Mouse (Mus musculus) brain, embryonic 14.5 days (tissue): ENCODE results near the gene Ndufc2. TPM values are rescaled to one million over a fixed set of nuclear protein-coding genes. Genes with fewer than 3 reads are reported as not detected.
"Not testable (repeated sequence)": the region's sequence is repeated elsewhere in the genome, so short reads cannot be mapped to it uniquely, and the experiment has no call there.

Experiments used
- DNase-seq: peaks from one replicate; pipeline ENCODE4 v3.0.0-alpha.2; 2011; ENCODE audit warnings: low read depth
- CTCF ChIP-seq: fragments of 200-500 bp; IDR thresholded peaks from 2 replicates; pipeline ENCODE4 v1.5.1; 2012; ENCODE audit warnings: inconsistent platforms, mild to moderate bottlenecking, moderate library complexity, borderline replicate concordance; ENCODE audit not compliant: insufficient read depth, insufficient read length; ENCODE audit errors: extremely low read depth
- POLR2A ChIP-seq: fragments of 200-500 bp; IDR thresholded peaks from 2 replicates; pipeline ENCODE4 v1.6.1; 2012; ENCODE audit warnings: mild to moderate bottlenecking, inconsistent platforms, borderline replicate concordance; ENCODE audit not compliant: poor library complexity, insufficient read depth, insufficient read length, severe bottlenecking; ENCODE audit errors: extremely low read depth
- polyA plus RNA-seq: library from polyadenylated mRNA; depleted of rRNA; stranded (reverse); fragments of >200 nt; gene quantifications from 2 replicates; pipeline ENCODE4 v1.2.3, GENCODE M21; 2012

Gene Ndufc2
- polyA plus RNA-seq, 1 experiment = 236 TPM

DNA sequence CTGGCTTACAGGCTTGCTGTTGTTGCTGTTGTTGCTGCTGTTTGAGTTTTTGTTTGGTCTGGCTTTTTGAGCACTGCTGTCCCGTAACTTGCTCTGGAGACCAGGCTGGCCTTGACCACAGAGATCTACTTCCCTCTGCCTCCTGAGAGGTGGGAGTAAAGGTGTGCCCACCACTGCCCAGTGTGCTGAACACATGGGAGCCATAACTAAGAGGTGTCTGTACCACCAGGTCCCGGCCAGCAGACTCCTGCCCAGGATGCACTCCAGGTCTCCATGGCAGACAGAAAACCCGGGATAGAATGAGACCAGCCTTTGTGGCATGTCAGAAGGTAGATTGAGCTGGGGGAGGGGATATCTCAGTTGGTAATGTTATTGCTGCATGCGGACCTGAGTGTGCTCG lies 19.4 kb downstream of the Ndufc2 start:
- no peak for DNase-seq
- TF ChIP-seq CTCF (no peak), POLR2A (no peak)

DNA sequence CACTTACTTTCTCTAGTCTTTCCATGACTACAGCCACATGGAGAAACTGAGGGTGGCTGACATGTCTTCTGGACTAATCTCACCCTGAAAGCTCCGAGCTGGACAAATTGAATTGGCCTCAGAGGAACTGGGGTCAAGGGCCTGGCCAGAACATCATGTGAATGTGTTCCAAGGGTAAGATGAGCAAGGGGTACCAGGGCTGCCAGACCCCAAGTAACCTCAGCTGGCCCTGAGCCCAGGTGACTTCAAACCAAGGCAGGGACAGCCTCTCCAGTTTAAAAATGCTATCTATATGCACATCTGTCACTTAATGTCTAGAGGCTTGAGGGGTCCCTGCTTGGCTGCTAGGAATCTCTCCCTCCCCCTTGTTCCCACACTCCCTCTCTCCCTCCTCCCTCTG lies 20.6 kb downstream of the Ndufc2 start:
- no peak for DNase-seq
- no peak for TF ChIP-seq POLR2A

DNA sequence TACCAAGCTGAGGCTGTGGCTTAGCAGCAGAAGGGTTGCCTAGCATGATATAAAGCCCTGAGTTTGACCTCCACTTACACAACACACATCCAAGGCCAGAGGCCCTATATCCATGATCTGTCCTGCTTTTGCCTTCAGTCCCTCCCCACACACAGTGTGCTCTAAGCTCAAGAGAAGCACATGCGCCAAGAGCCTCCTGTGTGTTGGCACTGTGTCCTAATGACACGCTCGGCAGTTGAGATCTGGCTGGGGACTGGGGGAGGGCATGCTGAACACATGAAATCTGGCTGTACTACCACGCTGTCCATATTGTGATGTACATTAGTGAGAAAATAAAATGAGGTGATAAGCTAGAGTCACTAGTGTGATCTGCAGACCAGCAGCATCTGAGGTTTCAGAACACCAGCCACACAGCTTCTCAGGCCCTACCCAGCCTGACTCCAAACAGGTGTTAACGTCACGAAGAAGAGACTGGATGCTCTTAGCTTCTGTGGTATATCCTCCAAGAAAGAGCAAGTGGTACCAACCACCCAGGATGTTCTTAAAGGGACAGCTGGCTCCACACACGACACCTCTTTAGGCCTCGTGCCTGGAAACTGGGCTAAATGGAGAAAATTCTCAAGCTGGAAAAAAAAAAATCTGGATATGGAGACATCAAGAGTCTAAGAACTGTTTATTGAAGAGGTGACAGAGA lies 21.3 kb downstream of the Ndufc2 start:
- peak; percentile 59 for DNase-seq
- TF ChIP-seq POLR2A (no peak), CTCF (no peak)

DNA sequence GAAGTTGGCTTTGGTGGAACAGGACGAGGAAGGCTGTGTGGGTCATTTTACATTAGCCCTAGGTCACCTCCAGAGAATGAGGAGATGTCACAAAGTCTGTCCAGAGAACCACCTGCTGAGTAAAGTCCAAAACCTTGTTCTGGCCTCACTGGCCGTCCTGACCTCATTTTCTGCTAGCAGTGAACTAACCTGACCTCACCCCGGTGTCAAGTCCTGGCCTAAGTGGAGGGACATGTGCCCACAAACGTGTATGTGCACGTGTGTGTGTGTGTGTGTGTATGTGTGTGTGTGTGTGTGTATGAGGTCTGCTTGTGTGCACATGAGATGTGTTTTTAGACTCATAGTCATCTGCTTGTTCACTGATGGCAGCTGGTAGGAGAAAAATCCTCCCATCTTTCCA lies 24.0 kb downstream of the Ndufc2 start:
- no peak for DNase-seq
- TF ChIP-seq CTCF (no peak), POLR2A (no peak)

DNA sequence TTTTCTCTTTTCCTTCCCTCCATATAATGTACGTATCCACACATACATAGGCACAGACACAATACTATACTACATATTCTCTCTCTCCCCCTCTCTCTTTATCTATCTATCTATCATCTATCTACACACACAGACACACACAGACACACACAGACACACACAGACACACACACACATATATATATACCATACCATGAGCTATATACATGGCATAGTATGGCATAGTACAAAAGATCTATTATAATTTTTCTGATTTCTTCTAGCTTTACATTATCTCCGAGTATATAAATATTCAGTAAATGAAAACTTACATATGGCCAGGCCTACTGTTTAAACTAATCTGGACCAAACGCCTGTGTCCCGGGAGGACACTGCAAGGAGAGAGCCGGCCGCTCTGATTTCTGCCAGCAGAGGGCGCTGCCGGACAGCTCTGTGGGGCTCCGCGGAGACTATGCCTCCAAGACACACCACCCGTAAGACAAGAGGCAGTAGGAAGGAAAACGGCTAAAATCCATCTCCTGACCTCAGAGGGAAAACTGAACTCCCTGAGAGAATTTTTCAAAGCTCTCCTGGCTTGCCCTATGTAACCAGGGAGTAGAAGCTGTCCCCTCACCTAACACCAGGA lies 24.9 kb downstream of the Ndufc2 start:
- DNase-seq = peak; percentile 89
- TF ChIP-seq POLR2A = no peak
- peak; percentile 98 for TF ChIP-seq CTCF

DNA sequence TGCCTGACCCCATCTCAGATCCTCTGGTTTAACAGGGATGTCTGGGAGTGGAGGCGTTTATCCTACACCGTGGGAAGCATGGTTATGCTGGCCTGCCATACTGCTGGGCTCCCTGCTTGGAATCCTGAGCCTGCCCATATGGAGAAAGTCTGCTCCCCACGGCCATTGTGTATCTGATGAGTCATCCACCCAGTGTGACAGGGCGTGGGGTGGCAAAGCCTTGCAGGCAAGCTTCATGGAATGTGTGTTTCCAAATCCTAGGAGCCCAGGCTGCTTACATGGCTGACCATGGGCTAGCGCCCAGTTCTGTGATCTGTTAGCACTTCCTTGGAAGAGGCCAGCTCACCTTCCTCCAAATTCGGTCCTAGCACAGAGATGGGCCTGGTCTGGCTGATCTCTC lies 26.8 kb downstream of the Ndufc2 start:
- TF ChIP-seq CTCF (no peak), POLR2A (no peak)
- DNase-seq = no peak

DNA sequence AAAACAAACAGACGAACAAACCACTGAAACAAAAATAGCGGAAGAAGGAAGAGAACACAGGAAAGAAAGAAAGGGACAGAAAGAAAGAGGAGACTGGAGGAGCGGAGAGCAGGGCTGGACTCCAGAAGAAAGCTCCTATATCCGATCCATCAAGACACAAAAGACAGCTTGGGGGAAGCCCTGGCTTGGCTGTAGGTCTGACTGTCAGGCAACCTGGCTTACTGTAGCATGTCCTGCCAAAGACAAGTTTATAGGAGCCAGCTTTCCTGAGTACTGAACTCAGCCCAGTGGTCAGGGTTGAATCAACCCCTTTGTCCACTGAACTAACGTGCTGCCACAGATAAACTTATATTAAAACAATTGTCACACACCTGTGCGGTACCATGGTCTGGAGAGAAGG lies 27.5 kb downstream of the Ndufc2 start:
- DNase-seq = no peak
- TF ChIP-seq POLR2A (no peak), CTCF (no peak)

DNA sequence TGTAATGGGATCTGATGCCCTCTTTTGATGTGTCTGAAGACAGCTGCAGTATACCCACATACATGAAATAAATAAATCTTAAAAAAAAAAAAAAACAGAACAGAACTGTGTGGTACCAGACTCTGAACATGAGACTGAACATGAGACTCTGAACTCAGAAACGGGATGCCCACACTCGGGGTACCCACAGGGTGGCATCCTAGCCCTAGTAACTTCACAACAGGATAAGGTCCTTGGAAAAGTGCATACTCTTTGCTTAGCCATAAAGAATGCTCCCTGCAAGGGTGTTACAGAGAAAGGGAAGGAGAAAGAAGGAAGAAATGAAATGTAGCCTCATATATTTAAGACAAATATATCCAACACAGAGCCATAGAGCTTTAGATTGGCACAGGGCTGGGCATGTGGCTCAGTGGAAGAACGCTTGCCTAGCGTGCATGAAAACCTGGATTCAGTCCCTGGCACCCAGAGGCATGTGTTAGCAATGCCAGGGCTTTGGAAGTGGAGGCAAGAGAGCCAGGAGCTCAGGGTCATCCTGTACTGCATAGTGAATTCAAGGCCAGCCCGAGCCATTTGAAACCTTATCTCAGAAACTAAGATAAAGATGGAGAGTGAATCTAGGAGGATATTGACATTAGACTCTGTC lies 28.1 kb downstream of the Ndufc2 start:
- peak; percentile 78 for DNase-seq
- no peak for TF ChIP-seq POLR2A
- TF ChIP-seq CTCF = peak; percentile 24; the same call in 1 of the 2 replicates

DNA sequence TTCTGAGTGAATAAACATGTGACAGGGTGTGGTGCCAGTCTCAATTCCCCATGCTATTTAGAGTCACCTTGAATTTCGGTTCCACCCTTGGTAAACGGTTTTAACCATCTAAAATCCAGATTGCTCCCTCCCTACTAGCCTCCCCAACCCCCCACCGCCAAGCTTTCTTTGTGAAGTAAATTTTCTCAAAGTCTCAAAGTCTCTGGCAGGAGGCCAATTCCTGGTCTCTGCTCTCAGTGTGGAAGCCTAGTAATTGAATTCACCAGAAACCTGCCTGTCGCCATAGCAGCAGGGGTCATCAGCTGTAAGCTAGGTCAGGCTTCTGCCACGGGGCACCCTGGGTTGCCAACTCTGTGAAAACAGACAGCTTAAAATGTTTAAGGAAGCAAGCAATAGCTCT lies 29.9 kb downstream of the Ndufc2 start:
- TF ChIP-seq POLR2A = no peak
- TF ChIP-seq CTCF = no peak
- peak; percentile 96 for DNase-seq

DNA sequence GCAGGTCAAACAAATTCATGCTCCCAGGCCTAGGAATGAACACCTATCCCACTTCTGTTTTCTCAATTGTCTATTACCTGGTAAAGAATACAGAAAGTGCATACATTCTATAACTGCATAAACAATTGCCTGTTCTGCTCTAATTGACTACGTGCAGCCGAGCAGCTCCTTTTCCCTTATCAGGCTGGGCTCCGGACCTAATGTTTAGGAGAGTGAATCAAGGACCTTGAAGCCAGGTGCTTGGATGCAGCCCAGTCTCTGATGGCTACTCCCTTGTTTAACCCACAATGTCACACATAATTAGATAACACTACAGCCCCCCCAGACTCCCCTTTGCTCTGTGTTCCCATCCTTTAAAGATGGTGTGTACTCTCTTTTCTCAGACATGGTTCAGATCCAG lies 33.7 kb downstream of the Ndufc2 start:
- DNase-seq = not testable (repeated sequence)

DNA sequence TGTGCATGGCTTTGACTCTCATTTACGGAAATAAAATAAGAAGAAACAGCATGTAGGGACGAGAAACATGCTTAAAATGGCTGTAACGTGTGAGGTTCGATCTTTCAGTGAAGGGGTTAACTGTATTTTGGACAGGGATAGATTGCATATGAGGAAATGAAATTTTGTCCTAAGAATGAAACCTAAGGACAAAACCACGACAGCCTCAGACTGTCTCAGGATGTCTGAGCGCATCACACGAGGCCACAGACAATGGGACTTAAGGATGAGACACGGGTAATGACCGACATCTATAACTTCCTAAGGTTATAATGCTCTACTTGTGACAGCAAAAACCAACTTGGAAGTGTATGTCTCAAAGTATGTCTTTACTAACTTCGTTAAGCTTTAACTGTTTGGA lies 34.7 kb downstream of the Ndufc2 start:
- TF ChIP-seq CTCF (no peak), POLR2A (no peak)

DNA sequence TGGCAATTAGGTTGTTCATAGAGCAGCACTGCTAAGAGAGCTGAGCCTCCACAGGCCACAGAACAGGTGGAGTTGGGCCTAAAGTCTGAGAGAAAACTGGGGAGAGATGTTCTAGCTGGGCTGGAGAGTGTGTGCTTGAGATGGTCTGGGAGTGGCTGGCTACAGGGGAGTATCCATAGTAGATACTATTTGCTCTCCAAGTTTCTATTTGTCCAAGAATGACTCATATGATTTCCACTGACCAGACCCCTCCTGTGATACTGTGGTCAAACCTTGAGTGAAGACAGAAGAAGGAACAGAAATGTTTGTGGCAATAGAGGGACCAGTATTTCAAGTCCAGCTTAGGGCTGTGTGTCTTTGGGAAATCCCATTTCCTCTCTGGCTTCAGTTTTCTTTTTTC lies 39.2 kb downstream of the Ndufc2 start:
- no peak for TF ChIP-seq CTCF
- no peak for TF ChIP-seq POLR2A

More for the DNA sequence above, 34.7 kb downstream of the Ndufc2 start:
- DNase-seq = no peak

DNA sequence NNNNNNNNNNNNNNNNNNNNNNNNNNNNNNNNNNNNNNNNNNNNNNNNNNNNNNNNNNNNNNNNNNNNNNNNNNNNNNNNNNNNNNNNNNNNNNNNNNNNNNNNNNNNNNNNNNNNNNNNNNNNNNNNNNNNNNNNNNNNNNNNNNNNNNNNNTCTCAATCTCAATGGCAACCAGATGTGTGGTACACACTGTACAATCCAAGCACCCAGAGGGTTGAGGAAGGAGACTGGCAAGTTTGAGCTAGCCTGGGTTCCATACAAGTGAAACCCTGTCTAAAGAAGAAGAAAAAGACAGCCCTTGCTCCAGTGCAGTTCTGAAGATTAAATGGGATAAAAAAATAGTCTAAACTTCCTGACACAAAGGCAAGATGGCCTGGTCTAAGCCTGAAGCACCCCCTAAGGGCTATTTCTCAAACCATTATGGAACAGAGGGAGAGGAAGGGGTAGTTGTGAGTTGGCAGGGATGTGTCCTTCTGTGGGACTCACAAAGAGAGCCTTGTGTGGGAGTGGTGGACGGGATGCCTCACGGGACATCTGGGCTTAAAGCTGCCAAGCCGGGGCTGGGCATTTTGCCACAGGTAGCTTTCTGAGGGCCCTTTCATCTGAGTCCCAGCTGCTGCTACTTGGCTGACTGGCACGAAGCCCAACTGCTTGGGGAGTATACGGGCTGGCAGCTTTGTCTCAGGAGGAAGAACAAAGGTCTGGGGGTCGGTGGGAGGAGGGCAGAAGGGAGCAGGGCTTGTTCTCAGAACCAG lies 46.5 kb downstream of the Ndufc2 start:
- peak; percentile 99 for DNase-seq
- TF ChIP-seq CTCF = no peak

More for the DNA sequence above, 39.2 kb downstream of the Ndufc2 start:
- no peak for DNase-seq
